Mouse (Mus musculus) limb, embryonic 10.5 days (tissue): ENCODE data around the gene Arhgef2. TPM values are rescaled to one million over a fixed set of nuclear protein-coding genes. Genes with fewer than 3 reads are reported as not detected.

Experiments used
- DNase-seq: peaks from one replicate; pipeline ENCODE4 v3.0.0-alpha.2; 2017; ENCODE audit warnings: low spot score
- H3K27ac ChIP-seq: fragments of 300-500 bp; sonication (generic); 2 replicates; pipeline ENCODE4 v1.5.1; 2016; ENCODE audit warnings: mild to moderate bottlenecking
- H3K27me3 ChIP-seq: fragments of 300-500 bp; sonication (generic); 2 replicates; pipeline ENCODE4 v1.6.1; 2016; ENCODE audit warnings: low read depth, mild to moderate bottlenecking; ENCODE audit not compliant: poor library complexity, severe bottlenecking
- H3K36me3 ChIP-seq: fragments of 300-500 bp; sonication (generic); 2 replicates; pipeline ENCODE4 v1.6.1; 2016; ENCODE audit warnings: mild to moderate bottlenecking, moderate library complexity
- H3K4me1 ChIP-seq: fragments of 300-500 bp; sonication (generic); 2 replicates; pipeline ENCODE4 v1.6.1; 2016
- H3K4me3 ChIP-seq: fragments of 300-500 bp; sonication (generic); 2 replicates; pipeline ENCODE4 v1.5.1; 2016; ENCODE audit warnings: mild to moderate bottlenecking, moderate library complexity
- H3K9me3 ChIP-seq: fragments of 300-500 bp; sonication (generic); replicated peaks from 2 replicates; pipeline ENCODE4 v1.6.1; 2016; ENCODE audit warnings: mild to moderate bottlenecking
- WGBS: fragments of 180-500 bp; shearing (Covaris S2); methylation state at CpG from one replicate; pipeline ENCODE4 v1.1.7; 2016; 5-methylcytosine and 5-hydroxymethylcytosine counted together
- polyA plus RNA-seq: library from polyadenylated mRNA; unstranded; fragments of >200 nt; fragmentation: Nextera tagmentation; extraction: Ambion mirVana; gene quantifications from 2 replicates; pipeline ENCODE4 v1.2.1, GENCODE M21; 2016

Gene Arhgef2
- polyA plus RNA-seq, 1 experiment from 2014 or later, result 119 TPM

DNA sequence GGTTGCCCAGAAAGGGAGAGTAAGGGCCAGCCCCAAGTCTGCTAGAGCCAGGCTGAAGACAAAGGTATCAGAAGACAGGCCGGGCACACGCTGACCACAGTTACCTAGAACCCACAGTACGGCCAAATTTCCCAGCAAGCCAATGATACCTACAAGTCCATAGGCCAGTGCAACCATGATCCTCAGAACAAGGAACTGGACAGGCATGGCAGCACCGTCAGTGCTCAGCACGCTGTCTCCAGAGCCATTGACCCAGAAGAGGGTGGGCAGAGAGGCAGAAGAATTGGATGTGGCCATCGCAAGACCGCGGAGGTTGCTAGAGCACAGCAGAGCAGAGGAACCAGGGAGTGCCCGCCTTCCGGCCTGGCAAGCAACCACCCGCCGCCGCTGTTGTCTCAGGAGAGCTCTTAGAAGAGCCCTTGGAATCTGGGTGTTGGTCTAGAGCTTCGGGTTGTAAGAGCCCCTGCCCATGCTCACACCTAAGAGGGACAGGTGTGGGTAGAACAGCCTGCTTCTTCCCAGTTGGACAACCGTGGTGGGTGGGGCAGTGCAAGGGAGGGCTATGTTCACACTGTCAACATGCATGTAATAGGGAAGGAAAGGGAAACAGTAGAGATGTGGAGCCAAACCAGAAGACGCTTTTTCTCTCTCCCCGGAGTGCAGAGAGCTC lies 47.2 kb downstream of the Arhgef2 start, which contains the start of gene Rxfp4:
Gene Rxfp4 (minus strand): TSS at position 297 of the 670 bp plus-strand sequence.
- DNase-seq, result no peak
- Histone ChIP-seq H3K36me3 (peaks cover 17% of the 10 kb centered on the region), H3K4me3 (no peak within 1 kb of the TSS), H3K9me3 (no peaks in the 10 kb centered on the region), H3K27me3 (no peaks in the 10 kb centered on the region), H3K27ac (no peak within 1 kb of the TSS), H3K4me1 (0 out of 2 replicates have a peak, but pooled peaks cover 6% of the 10 kb centered on the region)
- 92% methylated on average over 17 of the region's 17 CpGs for WGBS

DNA sequence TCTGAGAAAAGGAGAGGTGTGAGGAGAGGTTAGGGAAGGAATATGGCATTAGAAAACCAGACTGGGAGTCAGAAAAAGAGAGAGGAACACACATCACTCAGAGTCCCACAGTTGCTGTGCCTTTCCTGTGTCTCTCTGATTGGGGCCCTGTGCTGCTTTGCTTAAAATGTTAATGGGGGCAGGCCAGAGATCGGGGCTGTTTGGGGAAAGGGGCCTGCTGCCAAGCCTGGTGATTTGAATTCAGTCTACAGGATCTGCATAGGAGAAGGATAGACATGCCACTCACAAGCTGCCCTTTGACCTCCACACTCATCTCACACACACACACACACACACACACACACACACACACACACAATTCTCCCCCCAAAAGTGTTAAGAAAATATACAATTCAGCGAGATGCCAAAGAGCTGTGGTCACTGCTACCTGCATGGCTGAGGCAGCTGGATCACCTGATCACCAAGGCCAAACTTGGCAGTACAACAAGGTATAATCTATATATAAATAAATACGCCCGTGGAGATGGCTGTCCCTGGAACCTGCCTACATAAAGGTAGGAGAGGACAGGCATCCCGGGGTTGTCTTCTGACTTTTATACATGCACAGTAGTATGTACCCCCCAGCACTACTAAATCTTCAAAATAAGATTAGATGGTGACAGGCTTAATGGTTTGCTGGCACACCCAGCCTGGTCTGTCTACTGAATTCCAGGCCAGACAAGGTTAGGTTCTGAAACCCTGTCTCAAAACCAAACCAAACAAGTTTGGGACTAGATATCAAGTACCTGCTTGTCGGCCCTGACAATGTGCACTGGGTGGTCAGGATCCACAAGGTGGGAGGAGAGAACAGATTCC lies 48.0 kb downstream of the Arhgef2 start:
- Histone ChIP-seq H3K4me3 (no peak overlapping the region), H3K9me3 (no peaks in the 10 kb centered on the region), H3K27me3 (no peaks in the 10 kb centered on the region), H3K4me1 (0 out of 2 replicates have a peak, but pooled peaks cover 6% of the 10 kb centered on the region), H3K27ac (no peak overlapping the region), H3K36me3 (peaks cover 10% of the 10 kb centered on the region)
- no peak for DNase-seq
- WGBS, result 85% methylated on average over 6 of the region's 6 CpGs

DNA sequence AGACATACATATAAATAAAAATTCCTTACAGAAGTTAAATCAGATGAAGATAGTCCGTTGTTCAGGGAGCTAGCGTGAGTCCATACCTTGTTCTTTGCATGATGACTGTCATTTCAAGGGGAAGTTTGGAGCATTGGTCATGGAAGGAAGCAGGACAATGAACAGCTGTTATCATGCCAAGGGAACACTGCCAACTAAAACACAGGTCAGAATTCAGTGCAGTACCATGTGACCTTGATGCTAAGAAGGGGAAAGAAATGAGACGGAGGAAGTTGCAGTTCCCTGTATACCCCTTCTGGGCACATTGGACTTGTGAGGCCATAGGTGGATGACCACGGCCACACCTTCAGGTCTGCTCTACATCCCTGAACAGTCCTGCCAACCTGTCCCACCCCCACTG lies 48.9 kb downstream of the Arhgef2 start:
- no peak for DNase-seq
- WGBS, result 92% methylated on average over 4 of the region's 4 CpGs
- Histone ChIP-seq H3K4me3 (no peak overlapping the region), H3K36me3 (peaks cover 4% of the 10 kb centered on the region; the same call in 1 of the 2 replicates), H3K4me1 (0 out of 2 replicates have a peak, but pooled peaks cover 6% of the 10 kb centered on the region), H3K27ac (no peak overlapping the region), H3K9me3 (no peaks in the 10 kb centered on the region), H3K27me3 (no peaks in the 10 kb centered on the region)

DNA sequence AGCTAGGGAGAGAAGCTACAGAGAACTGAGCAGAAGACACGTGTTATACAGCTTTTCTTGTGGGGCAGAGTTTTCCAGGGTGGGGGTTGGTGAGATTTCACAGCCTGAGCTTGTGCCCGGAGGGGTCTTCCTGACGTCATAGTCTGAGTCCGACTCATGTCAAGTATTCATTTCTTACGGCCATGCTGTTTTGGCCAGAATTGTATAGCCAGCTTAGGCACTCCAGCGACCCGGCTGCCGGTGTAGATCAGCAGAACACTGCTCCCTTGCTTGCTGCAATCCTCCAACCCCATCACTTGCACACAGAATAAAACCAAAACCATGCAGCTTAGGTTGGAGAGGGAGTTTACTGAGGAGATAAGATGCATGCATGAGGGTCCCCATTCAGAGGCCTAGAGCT lies 49.9 kb downstream of the Arhgef2 start:
- 83% methylated on average over 8 of the region's 8 CpGs for WGBS
- H3K4me1 ChIP-seq, result 0 out of 2 replicates have a peak, but pooled peaks cover 9% of the 10 kb centered on the region
- H3K27me3 ChIP-seq, result no peaks in the 10 kb centered on the region
- H3K4me3 ChIP-seq, result no peak overlapping the region
- H3K36me3 ChIP-seq, result no peaks in the 10 kb centered on the region
- H3K9me3 ChIP-seq, result no peaks in the 10 kb centered on the region
- no peak overlapping the region for H3K27ac ChIP-seq
- no peak for DNase-seq

DNA sequence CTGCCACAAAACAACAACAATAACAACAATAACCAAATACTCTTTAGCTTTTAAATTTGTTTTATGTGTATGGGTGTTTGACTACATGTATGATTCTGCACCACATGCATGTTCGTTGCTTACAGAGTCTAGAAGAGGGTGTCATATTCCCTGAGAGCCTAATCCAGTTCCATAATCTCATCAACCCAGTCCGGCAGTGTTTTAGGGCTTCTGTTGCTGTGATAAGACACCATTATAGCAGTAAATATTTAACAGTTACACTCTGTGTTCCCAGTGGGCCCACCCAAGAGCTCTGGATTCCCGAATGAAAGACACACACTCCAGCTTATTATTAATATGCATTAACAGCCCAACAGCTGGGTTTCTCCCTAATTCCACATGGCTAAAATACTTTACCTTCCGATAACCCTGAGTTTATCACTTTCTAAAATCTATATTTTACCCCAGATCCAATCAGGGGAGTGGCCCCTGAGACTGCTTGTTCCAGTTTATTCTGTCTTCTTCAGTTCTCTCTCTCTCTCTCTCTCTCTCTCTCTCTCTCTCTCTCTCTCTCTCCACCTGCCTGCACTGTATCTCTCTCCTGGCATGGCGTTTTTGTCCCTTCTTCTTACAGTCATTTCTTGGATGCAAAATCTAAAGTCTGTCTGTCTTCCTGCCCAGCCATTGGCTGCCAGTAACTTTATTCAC lies 52.8 kb downstream of the Arhgef2 start:
- Histone ChIP-seq H3K27ac (no peak overlapping the region), H3K4me1 (0 out of 2 replicates have a peak, but pooled peaks cover 3% of the 10 kb centered on the region), H3K4me3 (no peak overlapping the region), H3K27me3 (no peaks in the 10 kb centered on the region), H3K36me3 (no peaks in the 10 kb centered on the region), H3K9me3 (no peaks in the 10 kb centered on the region)
- WGBS, result 82% methylated on average over 5 of the region's 5 CpGs
- no peak for DNase-seq

DNA sequence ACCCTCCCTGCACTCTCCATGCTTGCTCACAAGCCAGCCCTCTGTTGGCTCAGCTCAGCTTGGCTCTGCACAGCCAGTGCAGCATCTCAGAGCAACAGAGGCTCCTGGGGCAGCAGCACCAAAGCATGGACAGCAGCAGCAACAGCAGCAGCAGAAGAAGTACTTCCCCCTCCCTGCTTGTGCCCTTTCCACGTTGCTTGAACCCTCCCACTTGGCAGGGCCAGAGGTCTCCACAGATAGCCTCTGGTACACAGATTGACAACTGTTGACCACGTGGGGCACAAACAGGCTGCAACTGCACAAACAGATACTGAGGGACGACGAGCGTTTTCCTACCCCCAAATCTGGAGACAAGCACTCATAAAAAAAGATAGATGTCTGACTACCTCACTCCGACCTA lies 54.0 kb downstream of the Arhgef2 start:
- Histone ChIP-seq H3K4me3 (no peak overlapping the region), H3K27me3 (no peaks in the 10 kb centered on the region), H3K9me3 (no peaks in the 10 kb centered on the region), H3K4me1 (0 out of 2 replicates have a peak, but pooled peaks cover 4% of the 10 kb centered on the region), H3K36me3 (no peaks in the 10 kb centered on the region), H3K27ac (no peak overlapping the region)
- DNase-seq, result peak; percentile 28
- WGBS, result 50% methylated on average over 6 of the region's 6 CpGs

DNA sequence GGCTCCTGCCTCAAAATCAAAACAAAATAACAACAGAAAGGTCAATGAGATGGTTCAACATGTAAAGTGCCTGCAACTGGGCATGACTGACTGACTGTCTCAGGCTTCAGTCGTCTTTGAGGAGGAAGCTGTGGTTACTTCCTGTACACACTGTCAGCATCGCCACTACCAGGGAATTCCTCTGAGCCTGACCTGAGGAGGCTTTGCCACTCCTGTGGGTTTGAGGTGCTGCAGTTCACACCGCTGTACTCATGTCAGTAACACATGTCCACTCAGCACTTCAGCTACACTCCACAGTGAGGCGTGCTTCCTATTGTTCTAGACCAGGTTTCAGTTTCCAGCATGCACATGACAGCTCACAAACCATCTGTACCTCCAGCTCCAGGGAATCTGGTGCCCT lies 58.3 kb downstream of the Arhgef2 start:
- H3K4me3 ChIP-seq, result no peak overlapping the region
- WGBS, result 88% methylated on average over 4 of the region's 4 CpGs
- no peaks in the 10 kb centered on the region for H3K9me3 ChIP-seq
- H3K36me3 ChIP-seq, result no peaks in the 10 kb centered on the region
- peak; percentile 23 for DNase-seq
- no peak overlapping the region for H3K27ac ChIP-seq
- 0 out of 2 replicates have a peak, but pooled peaks cover 7% of the 10 kb centered on the region for H3K4me1 ChIP-seq
- no peaks in the 10 kb centered on the region for H3K27me3 ChIP-seq

DNA sequence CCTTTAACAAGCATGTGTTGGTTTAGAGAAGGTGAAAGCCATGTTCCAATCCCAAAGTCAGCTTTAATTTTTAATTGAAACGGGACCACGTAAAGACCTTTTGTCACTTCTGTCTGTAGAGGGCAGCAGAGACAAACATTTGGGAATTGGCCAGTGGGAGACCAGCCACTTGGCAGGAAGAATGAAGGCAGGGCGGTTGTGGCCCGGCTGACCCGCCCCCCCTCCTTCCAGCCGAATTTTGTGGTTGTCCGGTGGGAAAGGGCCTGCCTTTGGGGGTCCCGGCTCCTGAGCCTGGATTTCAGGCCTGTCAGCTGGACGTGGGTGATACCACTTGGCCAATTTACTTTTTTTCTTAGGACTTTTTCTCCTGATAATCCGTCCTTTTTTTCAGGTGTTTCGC lies 71.6 kb downstream of the Arhgef2 start:
- Histone ChIP-seq H3K9me3 (no peaks in the 10 kb centered on the region), H3K27ac (peak overlapping the region; percentile 53)

DNA sequence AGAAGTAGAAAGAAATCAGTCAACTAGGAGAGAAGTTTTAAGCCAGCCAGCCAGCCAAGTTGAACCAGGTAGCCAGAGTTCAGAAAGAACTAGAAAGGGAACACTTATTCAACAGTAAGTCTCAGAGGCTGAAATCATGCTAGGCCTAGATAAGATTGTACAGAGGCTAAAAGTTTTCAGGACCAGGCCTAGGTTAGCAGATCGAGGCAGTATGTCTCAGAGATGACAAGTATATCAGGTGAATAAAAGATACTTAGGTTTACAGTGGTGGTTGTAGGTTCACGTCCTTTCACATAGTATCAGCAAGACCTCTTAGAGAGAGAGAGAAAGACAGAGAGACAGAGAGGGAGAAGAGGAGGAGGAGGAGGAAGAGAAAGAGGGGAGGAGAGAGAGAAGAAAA lies 78.0 kb downstream of the Arhgef2 start:
- H3K9me3 ChIP-seq, result no peaks in the 10 kb centered on the region
- H3K4me1 ChIP-seq, result peaks cover 9% of the 10 kb centered on the region
- no peak overlapping the region for H3K27ac ChIP-seq
- peaks cover 28% of the 10 kb centered on the region for H3K36me3 ChIP-seq
- no peak overlapping the region for H3K4me3 ChIP-seq
- H3K27me3 ChIP-seq, result no peaks in the 10 kb centered on the region
- no peak for DNase-seq
- 90% methylated on average over 2 of the region's 2 CpGs for WGBS

More for the DNA sequence above, 71.6 kb downstream of the Arhgef2 start:
- Histone ChIP-seq H3K4me1 (peaks cover 4% of the 10 kb centered on the region; the same call in 1 of the 2 replicates), H3K36me3 (no peaks in the 10 kb centered on the region), H3K27me3 (no peaks in the 10 kb centered on the region), H3K4me3 (peak overlapping the region; percentile 44)
- DNase-seq, result peak; percentile 72
- WGBS, result 13% methylated on average over 11 of the region's 11 CpGs

DNA sequence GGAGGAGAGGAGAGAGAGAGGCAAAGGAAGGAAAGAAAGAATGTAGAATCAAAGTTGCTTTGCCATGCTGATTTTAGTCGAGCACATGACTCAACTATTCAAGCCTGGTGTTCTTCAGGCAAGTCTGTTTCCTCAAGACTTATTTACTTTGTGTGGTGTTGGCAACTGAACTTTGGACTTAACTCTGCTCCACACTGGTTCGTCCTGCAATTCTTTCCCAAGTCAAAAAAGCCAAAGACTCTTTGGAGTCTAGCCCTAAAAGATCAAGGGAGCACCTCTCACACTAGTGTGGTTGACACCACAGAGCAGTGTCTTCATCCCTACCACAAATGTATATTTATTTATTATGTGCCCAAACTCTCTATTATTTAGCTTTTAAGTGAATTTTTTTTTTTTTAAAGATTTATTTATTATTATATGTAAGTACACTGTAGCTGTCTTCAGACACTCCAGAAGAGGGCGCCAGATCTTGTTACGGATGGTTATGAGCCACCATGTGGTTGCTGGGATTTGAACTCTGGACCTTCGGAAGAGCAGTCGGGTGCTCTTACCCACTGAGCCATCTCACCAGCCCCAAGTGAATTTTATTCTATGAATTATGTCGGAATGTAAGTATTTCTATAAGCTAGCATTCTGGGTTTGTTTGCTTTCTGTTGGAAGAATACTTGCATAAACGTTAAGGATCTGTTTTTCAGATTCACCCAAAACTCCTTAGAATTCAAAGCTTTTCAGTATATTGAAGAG lies 78.6 kb downstream of the Arhgef2 start:
- H3K27ac ChIP-seq, result peak overlapping the region; percentile 98
- no peak for DNase-seq
- peaks cover 9% of the 10 kb centered on the region for H3K4me1 ChIP-seq
- no peaks in the 10 kb centered on the region for H3K27me3 ChIP-seq
- H3K36me3 ChIP-seq, result peaks cover 34% of the 10 kb centered on the region
- no peaks in the 10 kb centered on the region for H3K9me3 ChIP-seq
- 66% methylated on average over 8 of the region's 8 CpGs for WGBS
- H3K4me3 ChIP-seq, result peak overlapping the region; percentile 99

DNA sequence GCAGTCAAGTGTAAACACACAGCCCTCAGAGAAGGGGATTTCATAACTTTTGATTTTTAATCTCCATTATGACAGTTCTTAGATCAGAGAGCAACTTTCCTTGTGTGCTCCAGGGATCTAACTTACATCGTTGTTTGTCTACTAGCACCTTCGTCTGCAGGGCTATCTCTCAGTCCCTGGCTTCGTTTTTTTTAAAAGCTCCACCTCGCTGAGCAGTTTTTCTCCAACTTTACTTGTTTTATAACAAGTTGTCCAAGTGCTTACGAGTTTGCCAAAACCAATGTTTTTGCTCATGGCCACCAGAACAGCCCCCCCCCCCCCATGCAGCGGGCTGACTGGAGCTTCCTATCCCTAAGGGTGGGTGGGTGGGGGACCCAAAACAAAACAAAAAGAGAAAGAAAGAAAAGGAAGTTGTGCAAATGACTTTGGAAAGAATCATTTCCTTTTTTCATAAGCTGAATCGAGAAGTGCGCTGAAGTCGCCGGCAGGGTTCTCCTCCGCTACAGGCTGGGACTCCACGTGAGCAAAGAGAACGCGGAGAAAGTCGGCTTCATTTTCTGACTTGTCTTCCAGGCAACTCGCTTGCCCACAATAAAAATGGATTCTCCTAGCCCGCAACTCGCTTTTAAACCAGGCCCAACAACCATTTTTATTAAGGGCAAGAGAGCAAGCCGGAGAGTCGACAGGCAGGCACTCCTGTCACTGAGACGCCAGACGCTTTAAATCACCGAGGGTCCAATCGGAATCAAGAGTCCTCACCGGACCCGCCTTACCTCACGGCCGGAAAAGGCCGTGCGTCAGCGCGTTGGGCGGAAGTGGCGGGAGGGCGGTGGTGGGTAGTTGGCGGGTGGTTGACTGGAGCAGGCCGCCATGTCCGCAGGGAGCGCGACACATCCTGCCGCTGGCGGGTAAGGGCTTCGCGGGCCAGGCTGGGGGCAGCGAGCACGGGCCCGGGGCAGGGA lies 79.5 kb downstream of the Arhgef2 start, which contains the start of gene Khdc4:
Gene Khdc4 (plus strand): TSS at position 824 of the 962 bp plus-strand sequence.
- peak within 1 kb of the TSS; percentile 99 for H3K4me3 ChIP-seq
- peaks cover 9% of the 10 kb centered on the region for H3K4me1 ChIP-seq
- no peaks in the 10 kb centered on the region for H3K9me3 ChIP-seq
- no peaks in the 10 kb centered on the region for H3K27me3 ChIP-seq
- peaks cover 42% of the 10 kb centered on the region for H3K36me3 ChIP-seq
- DNase-seq, result peak; percentile 98
- 1% methylated on average over 47 of the region's 47 CpGs for WGBS
- H3K27ac ChIP-seq, result peak within 1 kb of the TSS; percentile 98
